Mouse (Mus musculus): ENCODE measurements at regions not wholly inside any gene's neighbourhood (a gene's known extent, or its start where the extent isn't known, plus 50 kb on each side); places are given as distances from the start of the nearest gene placed in this dataset.
A peak's percentile ranks its signal among the peaks of the same experiment; 100 is the strongest.

- peak; percentile 16 to 32 for DNase-seq (ENCODE audit: low spot score in 2 of 2)
These were observed 61.6 kb downstream of the Spesp1 start for GRCm38 (mm10) chr9:62220451-62220850.

DNA sequence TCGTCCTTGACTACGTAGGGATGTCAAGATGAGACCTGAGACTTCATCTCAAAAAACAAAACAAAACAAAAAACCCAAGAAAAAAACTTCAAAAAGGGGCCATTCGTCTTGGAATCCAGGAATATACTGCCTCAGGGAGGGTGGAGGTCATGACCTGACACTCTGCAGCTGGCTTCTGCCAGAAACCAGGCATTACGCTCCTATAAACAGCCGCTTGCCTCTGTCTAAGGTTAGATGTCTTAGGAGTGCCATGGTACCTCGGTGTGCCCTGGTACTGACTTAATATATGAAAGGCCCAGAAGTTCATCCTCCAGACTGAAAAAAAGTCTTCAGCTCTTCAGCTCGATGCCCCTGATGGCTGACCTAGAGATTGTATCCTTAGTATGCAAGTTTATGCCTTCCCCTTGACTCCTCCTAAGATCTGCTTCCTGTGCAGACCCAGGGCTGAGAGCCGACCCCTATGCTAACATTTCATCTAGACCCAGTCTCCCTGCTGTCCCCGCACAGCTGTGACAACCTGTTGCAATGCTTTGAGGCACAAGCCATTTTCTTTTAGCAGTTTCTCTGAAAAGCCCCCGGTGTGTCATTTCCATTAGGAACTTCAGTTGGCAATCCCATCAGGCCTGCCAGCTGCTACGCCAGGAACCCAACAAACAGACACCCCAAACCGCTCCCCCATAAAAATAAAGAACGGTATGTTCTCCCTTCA, 66.7 kb downstream of the Spesp1 start:
- DNase-seq (ENCODE audit: low spot score in 2 of 2): no peak

DNA sequence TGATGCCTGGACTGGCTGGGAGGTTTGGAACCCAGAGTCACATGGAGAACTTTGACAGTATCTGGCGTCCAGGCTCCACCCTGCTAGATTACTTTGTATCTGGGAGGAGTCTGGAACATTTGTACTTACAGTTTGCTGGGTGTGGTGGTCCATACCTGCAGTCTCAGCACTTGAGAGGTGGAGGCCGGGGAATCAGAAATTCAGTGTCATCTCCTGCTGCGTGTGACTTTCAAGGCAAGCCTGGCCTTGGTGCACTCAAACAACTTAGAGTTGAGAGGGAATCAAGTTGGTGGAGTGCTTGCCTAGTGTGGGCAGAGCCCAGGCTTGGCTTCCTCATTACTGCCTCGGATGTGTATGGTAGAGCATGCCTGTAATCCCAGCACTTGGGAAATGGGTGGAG, 67.5 kb downstream of the Spesp1 start:
- DNase-seq (ENCODE audit: low spot score in 2 of 2): no peak

- no peak for DNase-seq (ENCODE audit: low spot score in 2 of 2)
These were observed 69.4 kb downstream of the Spesp1 start for GRCm38 (mm10) chr9:62212615-62213014.

DNA sequence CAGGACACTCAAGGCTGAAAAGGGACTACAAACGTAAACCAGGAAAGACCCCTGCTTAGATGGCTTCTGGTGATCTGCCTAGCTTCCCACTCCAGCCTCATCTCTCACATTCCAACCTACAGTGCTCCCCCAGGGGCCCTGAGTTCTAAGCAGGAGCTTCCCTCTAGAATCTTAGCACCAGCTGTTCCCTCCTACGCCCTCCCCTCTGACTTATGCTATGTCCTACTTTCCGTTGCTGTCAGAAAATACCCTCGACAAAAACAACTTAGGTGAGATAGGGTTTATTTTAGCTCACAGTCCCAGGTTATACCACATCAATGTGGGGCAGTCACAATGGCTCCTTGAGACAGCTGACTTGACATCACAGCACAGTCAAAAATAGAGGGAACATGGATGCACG, 71.2 kb downstream of the Spesp1 start:
- no peak for DNase-seq (ENCODE audit: low spot score in 2 of 2)

- no peak for DNase-seq (ENCODE audit: low spot score in 2 of 2)
These were observed 73.6 kb downstream of the Spesp1 start for GRCm38 (mm10) chr9:62208436-62208835.

DNA sequence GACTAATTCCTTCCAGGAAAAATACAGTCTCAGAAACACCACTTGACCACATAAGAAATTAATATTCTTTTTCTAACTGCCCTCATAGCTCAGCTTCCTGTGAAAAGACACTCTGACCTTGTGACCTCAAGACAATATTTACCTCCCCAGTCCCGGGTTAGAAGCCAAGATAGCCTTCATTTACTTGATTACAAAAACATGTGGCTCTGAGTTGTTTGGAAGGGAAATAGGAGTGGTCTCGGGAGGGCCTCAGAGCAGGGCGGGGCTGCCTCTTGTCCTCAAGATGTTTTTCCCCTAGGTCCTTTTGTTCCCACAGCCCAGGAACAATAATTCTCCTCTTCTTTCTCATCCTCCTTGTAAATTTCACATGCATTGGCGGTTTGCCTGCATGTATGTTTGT, 76.7 kb downstream of the Spesp1 start:
- DNase-seq (ENCODE audit: low spot score in 2 of 2): no peak

DNA sequence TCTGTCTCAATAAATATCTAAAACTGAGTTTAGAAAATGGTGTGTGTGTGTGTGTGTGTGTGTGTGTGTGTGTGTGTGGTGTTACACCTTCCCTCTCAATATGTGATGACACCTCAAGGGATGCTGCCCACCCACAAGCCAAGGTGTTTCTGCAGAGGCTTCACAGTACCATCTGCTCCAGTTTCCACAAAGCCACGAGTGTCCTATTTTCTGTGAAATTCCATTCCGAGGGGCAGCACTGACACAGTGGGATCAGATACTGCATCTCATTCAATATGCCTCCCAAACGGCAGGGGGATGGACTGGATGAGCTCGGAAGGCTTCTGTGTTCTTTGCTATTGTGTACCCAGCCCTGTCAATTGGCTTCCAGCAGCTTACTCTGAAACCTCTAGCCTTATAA, 78.5 kb downstream of the Spesp1 start:
- DNase-seq (ENCODE audit: low spot score in 2 of 2): no peak

GRCm38 (mm10) chr9:62202331-62202730, 79.7 kb downstream of the Spesp1 start:
- DNase-seq (ENCODE audit: low spot score in 2 of 2): no peak

DNA sequence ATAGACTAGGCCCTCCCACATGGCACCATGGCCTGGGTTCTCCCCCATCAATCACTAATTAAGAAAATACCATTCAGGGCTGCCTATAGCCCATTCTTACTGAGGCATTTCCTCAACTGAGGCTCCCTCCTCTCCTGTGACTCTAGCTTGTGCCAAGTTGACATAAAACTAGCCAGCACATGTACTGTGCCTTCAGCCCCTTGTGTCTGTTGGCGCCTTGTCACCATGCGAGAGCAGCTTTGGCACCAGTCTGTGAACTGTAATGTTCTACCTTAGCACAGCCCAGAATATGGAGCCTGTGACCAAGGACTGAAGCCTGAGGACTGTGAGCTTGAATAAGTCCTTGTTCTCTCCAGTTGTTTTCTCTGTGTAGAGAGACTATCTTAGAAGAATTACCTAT, 75.0 kb upstream of the Glce start:
- DNase-seq (ENCODE audit: low spot score in 2 of 2): no peak

DNA sequence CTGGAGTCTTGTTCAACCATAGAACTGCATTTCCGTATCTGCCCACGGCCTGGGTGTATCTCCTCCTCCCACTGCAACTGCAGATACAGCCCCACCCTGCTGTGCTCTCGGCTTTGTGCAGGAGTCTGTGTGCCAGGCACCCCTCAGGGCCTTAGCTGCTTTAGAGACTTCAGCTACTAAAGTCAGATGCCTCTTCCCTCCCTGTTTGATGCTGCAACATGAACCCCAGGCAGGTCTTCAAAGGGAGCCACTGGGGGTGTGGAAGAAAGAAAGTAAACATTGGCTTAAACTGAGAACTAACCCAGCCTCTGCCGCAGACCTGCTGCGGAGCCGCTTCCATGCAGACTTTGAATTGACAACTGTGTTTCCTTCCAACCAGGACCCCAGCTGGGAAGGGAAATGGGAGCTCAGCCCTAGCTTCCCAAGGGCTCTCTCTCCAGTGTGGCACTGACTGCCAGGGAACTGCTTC, 70.0 kb upstream of the Glce start:
- no peak for DNase-seq (ENCODE audit: low spot score in 2 of 2)

GRCm38 (mm10) chr9:62190474-62190873, 68.0 kb upstream of the Glce start:
- no peak for DNase-seq (ENCODE audit: low spot score in 2 of 2)

DNA sequence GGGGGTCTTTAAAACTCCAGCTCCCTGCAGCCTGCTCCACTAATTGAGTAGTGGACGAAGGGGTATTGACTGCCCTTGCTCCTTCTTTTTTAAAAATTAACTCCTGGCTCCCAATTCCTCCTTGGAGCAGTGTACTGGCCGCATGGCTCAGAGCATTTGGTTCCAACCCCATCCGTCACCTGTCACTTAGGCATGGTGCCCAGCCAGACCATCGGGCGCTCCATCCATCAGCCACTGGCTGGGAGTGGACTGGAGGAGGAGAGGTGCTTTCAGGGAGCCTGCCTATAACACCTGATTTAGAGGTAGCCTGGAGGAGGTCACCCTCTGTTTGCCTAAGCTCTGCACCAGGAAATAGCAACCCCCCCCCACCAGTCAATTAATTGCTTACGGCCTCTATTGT, 66.4 kb upstream of the Glce start:
- no peak for DNase-seq (ENCODE audit: low spot score in 2 of 2)

GRCm38 (mm10) chr9:62188379-62188778, 65.9 kb upstream of the Glce start:
- no peak for DNase-seq (ENCODE audit: low spot score in 2 of 2)

DNA sequence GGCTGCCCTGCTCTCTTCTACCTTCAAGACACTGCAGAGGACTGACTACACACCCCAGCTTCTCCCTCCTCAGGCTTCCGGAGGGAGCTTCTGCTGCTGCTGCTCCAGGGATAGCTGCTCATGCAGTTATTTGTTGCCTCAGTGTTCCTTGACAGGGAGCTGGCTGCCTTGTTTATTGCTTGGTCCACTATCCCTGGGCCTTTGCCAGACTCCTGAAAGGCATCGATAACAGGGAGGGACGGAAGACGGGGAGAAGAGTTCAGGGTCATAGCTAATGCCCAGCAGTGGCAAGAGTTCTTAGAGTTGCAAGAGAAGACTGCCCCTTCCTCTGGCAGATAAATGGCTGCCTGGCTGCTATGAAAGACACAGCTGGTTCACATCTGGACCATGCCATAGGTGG, 64.4 kb upstream of the Glce start:
- no peak for DNase-seq (ENCODE audit: low spot score in 2 of 2)

DNA sequence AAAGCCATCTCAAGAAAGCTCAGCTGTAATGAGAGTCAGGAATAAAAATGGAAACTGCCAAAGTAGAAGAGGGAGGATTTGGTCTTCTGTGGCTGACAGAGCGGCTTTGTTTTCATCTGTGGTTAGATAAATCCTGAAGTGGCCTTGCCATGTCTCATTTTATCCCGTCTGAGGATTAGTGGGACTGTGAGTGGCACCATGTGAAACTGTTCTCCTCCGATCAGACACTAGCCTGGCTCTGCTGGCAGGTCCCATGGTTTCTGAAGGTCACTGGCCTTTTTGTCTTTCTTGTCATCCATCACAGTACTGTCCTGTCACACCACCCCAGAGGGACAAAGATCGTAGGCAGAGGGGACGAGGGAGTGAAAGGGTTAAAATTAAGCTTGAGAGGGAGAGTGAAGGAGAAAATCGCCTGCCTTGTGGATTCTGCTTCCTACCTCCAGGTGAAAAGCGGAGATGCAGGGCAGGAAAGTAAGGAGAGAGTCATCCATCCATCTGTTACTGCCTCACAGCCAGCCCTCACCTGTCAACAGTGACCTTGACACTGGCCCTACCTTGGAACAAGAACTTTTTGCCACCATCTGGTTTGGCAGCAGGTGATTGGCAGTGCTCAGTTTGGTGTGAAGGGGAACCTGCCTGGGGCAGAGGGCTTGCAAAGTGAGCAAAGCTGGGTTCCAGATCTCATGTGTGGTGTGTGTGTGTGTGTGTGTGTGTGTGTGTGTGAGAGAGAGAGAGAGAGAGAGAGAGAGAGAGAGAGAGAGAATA, 63.2 kb upstream of the Glce start:
- no peak for DNase-seq (ENCODE audit: low spot score in 2 of 2)

- DNase-seq (ENCODE audit: low spot score in 2 of 2): peak in 1 of 2 experiments; percentile 38
These were observed 58.9 kb upstream of the Glce start for GRCm38 (mm10) chr9:62181182-62181830.

DNA sequence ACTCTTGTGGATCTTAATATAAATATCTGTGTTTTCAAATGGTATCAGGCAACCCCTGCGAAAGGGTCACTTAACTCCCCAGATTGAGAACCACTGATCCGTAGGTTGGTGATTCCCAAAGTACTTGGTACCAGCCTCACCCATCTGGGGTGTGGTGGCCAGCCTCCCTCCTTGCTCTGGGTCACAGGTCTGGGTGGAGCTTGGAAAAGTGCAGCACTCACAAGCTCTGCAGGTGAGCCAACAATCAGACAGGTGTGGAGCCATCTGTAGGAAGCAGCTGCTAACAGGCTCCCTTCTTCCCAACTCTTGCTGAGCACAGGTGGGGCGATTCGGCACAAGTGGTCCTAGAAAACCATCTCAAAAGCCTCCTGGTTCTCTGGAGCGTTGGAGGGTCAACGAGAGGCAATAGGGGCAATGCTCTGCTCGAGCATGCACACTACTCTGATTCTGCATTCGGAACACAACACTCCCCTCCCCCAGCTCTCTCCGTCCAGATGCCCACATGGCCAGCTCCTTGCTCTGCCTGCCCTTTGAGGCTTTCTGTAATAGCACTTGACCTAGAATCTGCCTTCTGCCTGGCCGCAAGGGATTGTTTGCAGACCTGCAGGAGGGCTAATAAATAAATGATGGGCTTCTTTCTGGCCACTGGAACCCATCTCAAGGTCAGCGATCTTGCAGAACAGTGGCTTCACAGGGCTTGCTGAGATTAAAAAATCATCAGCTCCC, 58.2 kb upstream of the Glce start:
- DNase-seq (ENCODE audit: low spot score in 2 of 2): no peak

- DNase-seq (ENCODE audit: low spot score in 2 of 2): no peak
These were observed 52.2 kb upstream of the Glce start for GRCm38 (mm10) chr9:62174651-62175050.

All from layer of hippocampus, postnatal 10 days (tissue).